Mouse (Mus musculus) c-Kit-positive CD71-positive TER-119-negative erythroid progenitor cells, embryonic 14.5 days (primary cell): Measurements from ENCODE around the gene Chm.
"Not testable (repeated sequence)": the region's sequence is repeated elsewhere in the genome, so short reads cannot be mapped to it uniquely, and the experiment has no call there.

Source experiments
- DNase-seq: peaks from one replicate; pipeline ENCODE4 v3.0.0-alpha.2; 2013; ENCODE audit warnings: low read depth

Chm gene

DNA sequence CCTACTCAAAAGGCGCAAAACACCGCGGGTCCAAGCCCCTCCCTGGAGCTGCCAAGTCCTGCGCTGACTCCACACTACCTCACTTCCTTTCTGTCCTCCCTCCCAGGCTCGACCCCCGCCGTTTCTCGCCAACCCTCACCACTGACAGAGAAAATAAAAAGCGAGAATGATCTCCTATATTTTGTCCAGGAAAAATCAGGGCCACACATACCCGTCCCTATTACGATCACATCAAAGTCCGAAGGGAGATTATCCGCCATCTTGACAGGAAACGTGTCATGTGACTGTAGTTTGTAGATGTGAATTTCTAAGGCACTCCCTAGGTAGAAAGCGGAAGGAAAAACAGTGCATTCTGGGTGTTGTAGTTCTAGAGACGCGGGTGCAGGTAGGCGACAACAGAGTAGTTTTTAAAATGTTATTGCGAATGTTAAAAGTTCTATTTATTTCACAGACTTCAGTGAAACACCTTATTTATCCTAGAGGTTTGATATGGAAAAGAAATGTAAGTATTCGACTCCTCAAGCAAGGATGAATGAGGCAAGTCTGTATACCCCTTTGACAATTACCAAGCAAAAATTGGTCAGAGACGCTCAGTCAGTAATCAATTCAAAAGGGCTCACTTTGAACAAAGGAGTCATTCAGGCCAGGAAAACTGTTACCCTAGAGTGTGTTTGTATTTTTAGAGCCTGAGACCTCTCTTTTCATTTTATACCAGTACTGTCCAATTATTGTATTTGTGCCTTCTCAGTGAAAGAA lies at the start of gene Chm:
TSS of gene Chm (minus strand) at position 288 of the 756 bp plus-strand sequence.
- peak; percentile 55 for DNase-seq

DNA sequence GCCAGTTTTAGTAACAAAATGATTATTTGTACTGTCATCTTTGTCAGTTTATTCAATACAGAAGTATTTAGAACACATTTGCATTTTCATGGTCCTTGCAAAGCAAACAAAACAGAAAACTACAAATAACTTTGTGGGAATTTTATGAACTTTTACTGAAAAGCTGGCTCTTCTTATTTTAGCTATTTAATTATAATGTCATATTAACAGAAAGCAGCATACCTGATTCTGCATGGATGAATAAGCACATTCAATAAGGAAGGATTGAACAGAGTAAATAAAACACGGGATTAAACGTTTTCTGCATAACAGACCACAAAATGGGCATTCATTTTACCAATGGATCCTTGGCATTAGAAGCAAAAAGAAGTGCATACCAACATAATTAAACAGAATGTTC lies 8.6 kb upstream of the Chm start:
- DNase-seq: no peak

DNA sequence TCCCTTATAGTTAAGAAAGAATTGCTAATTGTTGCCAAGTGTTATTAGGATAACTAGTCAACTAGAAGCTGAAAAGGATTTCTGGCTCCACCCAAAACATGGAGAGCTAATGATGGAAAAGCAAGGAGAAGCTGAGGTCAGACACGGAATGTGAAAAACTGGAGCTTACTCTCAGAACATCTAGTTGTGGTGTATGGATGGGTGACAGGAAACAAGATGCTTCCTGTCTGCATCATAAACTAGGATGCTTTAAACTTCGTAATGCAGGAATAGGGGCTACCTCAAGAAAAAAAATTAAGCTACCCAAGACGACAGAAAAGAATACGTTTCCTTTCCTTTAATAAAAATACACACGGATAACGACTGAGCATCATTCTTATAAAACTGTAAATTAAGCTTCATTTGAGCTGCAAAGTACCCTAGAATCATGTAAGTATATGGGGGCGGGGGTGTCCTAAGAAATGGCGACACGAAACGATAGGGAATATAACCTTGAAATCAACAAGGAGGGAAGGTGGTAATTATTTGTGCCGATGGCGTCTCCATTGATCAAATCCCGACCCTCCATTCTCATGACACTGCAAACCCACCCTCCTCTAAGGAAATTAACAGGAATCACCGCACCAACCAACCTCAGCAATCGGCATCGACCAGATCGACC lies 618 bp downstream of the Chm start:
- DNase-seq: no peak

- DNase-seq: not testable (repeated sequence)
Measured at GRCm38 (mm10) chrX:113180856-113181255, 4.5 kb downstream of the Chm start.

DNA sequence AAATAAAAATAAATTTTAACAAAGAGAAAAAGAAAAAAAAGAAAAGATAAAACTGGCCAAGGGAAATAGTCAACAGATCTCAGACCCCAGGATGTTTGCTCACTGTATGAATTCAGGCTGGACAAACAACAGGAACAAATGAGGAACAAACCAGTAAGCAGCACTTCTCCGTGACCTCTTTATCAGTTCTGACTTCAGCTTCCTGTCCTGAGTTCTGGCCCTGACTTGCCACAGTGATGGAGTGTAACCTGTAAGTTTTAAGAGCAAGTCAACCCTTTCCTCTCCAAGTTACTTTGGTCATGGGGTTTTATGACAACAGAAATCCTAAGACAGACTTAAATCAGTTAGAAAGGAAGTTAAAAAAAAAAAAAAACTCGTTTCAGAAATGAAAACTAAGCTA lies 12.6 kb downstream of the Chm start:
- no peak for DNase-seq

- no peak for DNase-seq
Measured at GRCm38 (mm10) chrX:113172271-113172670, 13.0 kb downstream of the Chm start.

DNA sequence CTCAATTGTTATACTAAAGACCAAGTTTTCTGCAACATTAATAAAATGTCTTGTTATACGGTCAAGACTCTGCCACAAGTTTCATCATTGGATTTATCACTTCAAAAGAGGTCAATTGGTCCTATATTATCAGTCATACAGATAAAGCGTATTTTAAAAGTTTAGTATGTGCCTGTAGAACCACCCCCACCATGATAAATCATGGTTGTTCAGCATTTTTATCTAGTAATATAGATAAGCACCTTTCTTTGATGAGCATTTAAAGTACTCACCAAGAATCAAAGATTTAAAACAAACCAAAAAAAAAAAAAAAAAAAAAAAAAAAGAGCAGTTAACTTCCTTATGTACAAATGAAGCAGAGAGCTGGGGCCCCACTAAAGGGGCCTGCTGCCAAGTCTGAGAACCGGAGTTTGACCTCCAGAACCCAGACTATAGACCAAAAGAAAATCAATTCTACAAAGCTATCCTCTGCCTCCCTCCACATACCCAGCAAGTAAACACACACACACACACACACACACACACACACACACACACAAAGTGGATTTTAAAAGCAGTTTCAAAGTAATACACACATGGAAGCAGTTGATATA lies 25.0 kb downstream of the Chm start:
- DNase-seq: no peak

- DNase-seq: no peak
Measured at GRCm38 (mm10) chrX:113084171-113084570, 101.1 kb downstream of the Chm start.

GRCm38 (mm10) chrX:113076053-113076452 lies 109.3 kb downstream of the Chm start:
- no peak for DNase-seq

- no peak for DNase-seq
Measured at GRCm38 (mm10) chrX:113074823-113075222, 110.5 kb downstream of the Chm start.

- no peak for DNase-seq
Measured at GRCm38 (mm10) chrX:113003621-113004020, 181.7 kb downstream of the Chm start.

DNA sequence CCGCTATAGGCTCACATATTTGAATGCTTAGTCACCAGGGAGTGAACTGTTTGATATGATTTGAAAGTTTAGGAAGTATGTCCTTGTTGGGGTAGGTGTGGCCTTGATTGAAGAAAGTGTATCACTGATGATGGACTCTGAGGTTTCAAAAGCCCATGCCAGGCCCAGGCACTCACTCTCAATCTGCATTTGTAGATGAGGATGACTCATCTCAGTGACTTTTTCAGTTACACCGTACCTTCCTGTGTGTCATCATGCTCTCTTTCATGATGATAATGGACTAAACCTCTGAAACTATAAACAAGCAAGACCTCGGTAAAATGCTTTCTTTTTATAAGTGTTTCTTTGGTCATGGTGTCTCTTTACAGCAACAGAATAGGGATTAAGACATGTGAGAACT lies 183.1 kb downstream of the Chm start:
- no peak for DNase-seq
